Mouse (Mus musculus): Measurements from ENCODE around the gene Map3k20. TPM values are rescaled to one million over a fixed set of nuclear protein-coding genes. Genes with fewer than 3 reads are reported as not detected.

Map3k20 gene
- total and polyA plus RNA-seq, 2 experiments from 2014 or later = 3.4 to 8.5 TPM

- Histone ChIP-seq H3K4me3 (ENCODE audit: low read depth, low read length) (no peak overlapping the region), H3K27me3 (ENCODE audit: insufficient read depth, low read length) (no peaks in the 10 kb centered on the region), H3K9me3 (ENCODE audit: low read length) (no peaks in the 10 kb centered on the region), H3K27ac (ENCODE audit: low read depth, low read length) (no peak overlapping the region), H3K4me1 (ENCODE audit: insufficient read depth, low read length) (no peaks in the 10 kb centered on the region), H3K9ac (replicated peaks; ENCODE audit: low read length, poor library complexity, severe bottlenecking) (no peak overlapping the region), H3K4me2 (ENCODE audit: low read depth, low read length, poor library complexity, severe bottlenecking) (no peak overlapping the region), H3K36me3 (ENCODE audit: insufficient read depth, low read length) (no peaks in the 10 kb centered on the region)
- WGBS = 92% methylated on average over 3 of the region's 3 CpGs
- TF ChIP-seq CTCF (IDR thresholded peaks at IDR 0.05) = no peak
- ATAC-seq (ENCODE audit: low FRiP score) (no peak), DNase-seq (ENCODE audit: low spot score) (no peak)
These were observed 160.7 kb downstream of the Map3k20 start for GRCm38 (mm10) chr2:72446106-72446505.

GRCm38 (mm10) chr2:72446615-72447014 lies 161.2 kb downstream of the Map3k20 start:
- H3K4me2 ChIP-seq (ENCODE audit: low read depth, low read length, poor library complexity, severe bottlenecking) = no peak overlapping the region
- no peak for ATAC-seq (ENCODE audit: low FRiP score)
- no peak overlapping the region for H3K4me3 ChIP-seq (ENCODE audit: low read depth, low read length)
- H3K36me3 ChIP-seq (ENCODE audit: insufficient read depth, low read length) = no peaks in the 10 kb centered on the region
- H3K9ac ChIP-seq (replicated peaks; ENCODE audit: low read length, poor library complexity, severe bottlenecking) = no peak overlapping the region
- H3K9me3 ChIP-seq (ENCODE audit: low read length) = no peaks in the 10 kb centered on the region
- H3K4me1 ChIP-seq (ENCODE audit: insufficient read depth, low read length) = no peaks in the 10 kb centered on the region
- H3K27me3 ChIP-seq (ENCODE audit: insufficient read depth, low read length) = no peaks in the 10 kb centered on the region
- WGBS = 17% methylated on average over 5 of the region's 5 CpGs
- no peak overlapping the region for H3K27ac ChIP-seq (ENCODE audit: low read depth, low read length)
- TF ChIP-seq CTCF (IDR thresholded peaks at IDR 0.05) = no peak
- no peak for DNase-seq (ENCODE audit: low spot score)

GRCm38 (mm10) chr2:72453563-72453962 lies 168.1 kb downstream of the Map3k20 start:
- ATAC-seq (ENCODE audit: low FRiP score) = no peak
- Histone ChIP-seq H3K4me3 (ENCODE audit: low read depth, low read length) (no peak overlapping the region), H3K27ac (ENCODE audit: low read depth, low read length) (no peak overlapping the region), H3K4me1 (ENCODE audit: insufficient read depth, low read length) (no peaks in the 10 kb centered on the region), H3K36me3 (ENCODE audit: insufficient read depth, low read length) (no peaks in the 10 kb centered on the region), H3K27me3 (ENCODE audit: insufficient read depth, low read length) (no peaks in the 10 kb centered on the region), H3K4me2 (ENCODE audit: low read depth, low read length, poor library complexity, severe bottlenecking) (no peak overlapping the region), H3K9me3 (ENCODE audit: low read length) (no peaks in the 10 kb centered on the region), H3K9ac (replicated peaks; ENCODE audit: low read length, poor library complexity, severe bottlenecking) (no peak overlapping the region)
- 49% methylated on average over 3 of the region's 3 CpGs for WGBS
- no peak for DNase-seq (ENCODE audit: low spot score)
- no peak for TF ChIP-seq CTCF (IDR thresholded peaks at IDR 0.05)

GRCm38 (mm10) chr2:72456189-72456588 lies 170.8 kb downstream of the Map3k20 start:
- H3K4me1 ChIP-seq (ENCODE audit: insufficient read depth, low read length) = no peaks in the 10 kb centered on the region
- no peaks in the 10 kb centered on the region for H3K36me3 ChIP-seq (ENCODE audit: insufficient read depth, low read length)
- no peak overlapping the region for H3K4me2 ChIP-seq (ENCODE audit: low read depth, low read length, poor library complexity, severe bottlenecking)
- 86% methylated on average over 1 of the region's 1 CpGs for WGBS
- H3K9ac ChIP-seq (replicated peaks; ENCODE audit: low read length, poor library complexity, severe bottlenecking) = no peak overlapping the region
- no peak for TF ChIP-seq CTCF (IDR thresholded peaks at IDR 0.05)
- no peak overlapping the region for H3K27ac ChIP-seq (ENCODE audit: low read depth, low read length)
- no peak overlapping the region for H3K4me3 ChIP-seq (ENCODE audit: low read depth, low read length)
- H3K9me3 ChIP-seq (ENCODE audit: low read length) = no peaks in the 10 kb centered on the region
- no peaks in the 10 kb centered on the region for H3K27me3 ChIP-seq (ENCODE audit: insufficient read depth, low read length)
- ATAC-seq (ENCODE audit: low FRiP score) = no peak
- no peak for DNase-seq (ENCODE audit: low spot score)

GRCm38 (mm10) chr2:72464376-72465014 lies 179.1 kb downstream of the Map3k20 start:
- Histone ChIP-seq H3K9me3 (ENCODE audit: low read length) (no peaks in the 10 kb centered on the region), H3K4me1 (ENCODE audit: insufficient read depth, low read length) (no peaks in the 10 kb centered on the region), H3K36me3 (ENCODE audit: insufficient read depth, low read length) (no peaks in the 10 kb centered on the region), H3K27ac (ENCODE audit: low read depth, low read length) (no peak overlapping the region), H3K27me3 (ENCODE audit: insufficient read depth, low read length) (no peaks in the 10 kb centered on the region), H3K9ac (replicated peaks; ENCODE audit: low read length, poor library complexity, severe bottlenecking) (no peak overlapping the region), H3K4me2 (ENCODE audit: low read depth, low read length, poor library complexity, severe bottlenecking) (no peak overlapping the region), H3K4me3 (ENCODE audit: low read depth, low read length) (no peak overlapping the region)
- no peak for TF ChIP-seq CTCF (IDR thresholded peaks at IDR 0.05)
- no peak for ATAC-seq (ENCODE audit: low FRiP score)
- no peak for DNase-seq (ENCODE audit: low spot score)
- 83% methylated on average over 7 of the region's 7 CpGs for WGBS

GRCm38 (mm10) chr2:72467604-72468003 lies 182.2 kb downstream of the Map3k20 start:
- no peak for ATAC-seq (ENCODE audit: low FRiP score)
- Histone ChIP-seq H3K4me3 (ENCODE audit: low read depth, low read length) (no peak overlapping the region), H3K9ac (replicated peaks; ENCODE audit: low read length, poor library complexity, severe bottlenecking) (no peak overlapping the region), H3K27me3 (ENCODE audit: insufficient read depth, low read length) (no peaks in the 10 kb centered on the region), H3K4me1 (ENCODE audit: insufficient read depth, low read length) (no peaks in the 10 kb centered on the region), H3K4me2 (ENCODE audit: low read depth, low read length, poor library complexity, severe bottlenecking) (no peak overlapping the region), H3K9me3 (ENCODE audit: low read length) (no peaks in the 10 kb centered on the region), H3K36me3 (ENCODE audit: insufficient read depth, low read length) (no peaks in the 10 kb centered on the region), H3K27ac (ENCODE audit: low read depth, low read length) (no peak overlapping the region)
- no peak for DNase-seq (ENCODE audit: low spot score)
- TF ChIP-seq CTCF (IDR thresholded peaks at IDR 0.05) = no peak
- WGBS = 92% methylated on average over 1 of the region's 1 CpGs
